Mouse (Mus musculus): ENCODE measurements around the gene Usp1. TPM values are rescaled to one million over a fixed set of nuclear protein-coding genes. Genes with fewer than 3 reads are reported as not detected.
"Not testable (repeated sequence)": the region's sequence is repeated elsewhere in the genome, so short reads cannot be mapped to it uniquely, and the experiment has no call there.

Usp1 gene
- total RNA-seq, 2 experiments from 2014 or later, result 164 to 192 TPM

DNA sequence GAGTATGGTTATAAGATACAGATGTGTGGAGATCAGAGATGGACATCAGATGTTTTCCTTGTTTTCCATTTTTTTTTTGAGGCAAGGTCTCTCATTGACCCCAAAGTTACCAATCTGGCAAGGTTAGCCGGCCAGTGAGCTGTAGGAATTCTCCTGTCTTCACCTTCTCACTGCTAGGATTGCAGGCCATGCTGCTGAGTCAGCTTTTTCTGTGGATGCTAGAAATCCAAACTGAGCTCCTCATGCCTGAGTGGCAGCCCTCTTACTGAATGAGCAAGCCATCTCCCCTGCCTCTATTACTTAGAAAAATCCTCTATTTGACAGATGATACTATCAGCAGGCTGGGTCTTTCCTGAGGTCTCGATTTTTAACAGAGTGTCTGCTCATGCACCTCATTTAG is 55.1 kb downstream of the Usp1 start:
- no peak for ATAC-seq (replicated peaks; ENCODE audit: poor library complexity)

DNA sequence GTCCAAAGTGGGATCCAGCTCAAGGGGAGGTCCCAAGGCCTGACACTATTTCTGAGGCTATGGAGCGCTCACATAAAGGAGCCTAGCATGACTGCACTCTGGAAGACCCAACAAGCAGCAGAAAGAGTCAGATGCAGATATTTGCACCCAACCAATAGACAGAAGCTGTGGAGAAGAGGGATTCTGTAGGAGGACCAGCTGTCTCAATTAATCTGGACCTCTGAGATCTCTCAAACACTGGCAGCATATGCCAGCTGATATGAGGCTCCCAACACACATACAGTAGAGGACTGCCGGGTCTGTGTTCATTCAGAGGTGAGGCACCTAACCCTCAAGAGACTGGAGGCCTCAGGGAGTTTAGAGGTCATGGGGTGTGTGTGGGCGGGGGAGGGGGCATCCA is 56.4 kb downstream of the Usp1 start:
- not testable (repeated sequence) for ATAC-seq (replicated peaks; ENCODE audit: poor library complexity)

DNA sequence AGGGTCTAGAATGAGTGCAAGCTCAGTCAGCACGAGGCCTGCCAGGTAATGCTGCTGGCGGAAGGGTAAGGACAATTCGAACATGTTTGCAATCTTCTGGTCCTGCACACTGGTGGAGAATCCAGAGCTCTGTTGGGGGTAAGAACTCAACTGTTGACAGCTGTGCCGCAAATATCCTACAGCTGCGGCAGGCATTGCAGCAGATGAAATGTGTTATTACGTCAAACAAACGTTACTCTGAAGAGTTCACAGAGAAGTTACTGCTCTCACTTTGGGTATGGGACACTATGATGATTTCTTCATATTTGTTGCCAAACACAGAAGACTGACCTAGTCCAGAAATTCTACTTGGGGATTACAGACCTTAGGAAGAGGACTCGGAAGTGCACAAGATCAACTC is 61.1 kb downstream of the Usp1 start:
- ATAC-seq (replicated peaks; ENCODE audit: poor library complexity), result no peak

Other genes starting within 250 kb of the Usp1 start
- not detected in 2 replicates for gene L1td1, start 197.1 kb upstream of the Usp1 start, total RNA-seq (2015)
- gene L1td1, start 197.1 kb upstream of the Usp1 start, total RNA-seq (2017), result not detected in 2 replicates
- not detected in 2 replicates for gene Kank4, start 106.3 kb upstream of the Usp1 start, total RNA-seq (2015)
- gene Kank4, start 106.3 kb upstream of the Usp1 start, total RNA-seq (2017), result 0.12 TPM in 1 of 2 replicates, not detected in the other
- gene I0C0044D17Rik, start 100.0 kb upstream of the Usp1 start, total RNA-seq (2015), result not detected in 2 replicates
- gene I0C0044D17Rik, start 100.0 kb upstream of the Usp1 start, total RNA-seq (2017), result not detected in 2 replicates
- 1.7 and 3.2 TPM in 2 replicates for gene Angptl3, start 107.1 kb downstream of the Usp1 start, total RNA-seq (2015)
- 2.0 and 3.7 TPM in 2 replicates for gene Angptl3, start 107.1 kb downstream of the Usp1 start, total RNA-seq (2017)
- gene Dock7, start 197.1 kb downstream of the Usp1 start, total RNA-seq (2015), result 22.8 and 32.5 TPM in 2 replicates
- 20.4 and 27.8 TPM in 2 replicates for gene Dock7, start 197.1 kb downstream of the Usp1 start, total RNA-seq (2017)

Measured in megakaryocyte progenitor cell, adult 5-6 weeks (primary cell).